Mouse (Mus musculus) kidney, postnatal 14 days (tissue): ENCODE data around the gene Ptgdr2.

Experiments
- DNase-seq: peaks from one replicate; pipeline ENCODE4 v3.0.0; 2022; ENCODE audit warnings: mixed read lengths

The Ptgdr2 gene

DNA sequence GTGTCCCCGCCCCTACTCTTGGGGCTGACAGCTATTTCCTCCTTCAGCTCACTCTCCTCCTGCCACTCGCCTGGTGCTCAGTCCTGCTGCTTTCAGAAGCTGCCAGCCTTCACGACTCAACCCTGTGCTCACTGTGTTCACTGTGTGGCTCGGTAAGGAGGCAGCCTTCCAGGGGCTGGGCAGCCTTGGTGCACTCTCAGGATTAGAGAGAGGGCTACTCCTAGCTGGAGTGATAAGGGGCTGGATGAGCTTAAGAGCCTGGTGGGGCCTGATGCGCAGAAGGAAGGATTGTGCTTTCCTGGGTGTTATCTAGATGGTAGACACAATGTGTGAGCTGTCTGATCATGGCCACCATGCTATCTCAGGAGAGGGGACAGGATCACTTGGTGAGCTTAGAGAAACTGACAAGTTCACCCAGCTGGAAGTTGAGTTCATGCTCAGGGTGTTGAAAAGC, at the start of gene Ptgdr2:
Ptgdr2 (plus strand) TSS at position 51 of the 454 bp plus-strand sequence.
- DNase-seq, result no peak

DNA sequence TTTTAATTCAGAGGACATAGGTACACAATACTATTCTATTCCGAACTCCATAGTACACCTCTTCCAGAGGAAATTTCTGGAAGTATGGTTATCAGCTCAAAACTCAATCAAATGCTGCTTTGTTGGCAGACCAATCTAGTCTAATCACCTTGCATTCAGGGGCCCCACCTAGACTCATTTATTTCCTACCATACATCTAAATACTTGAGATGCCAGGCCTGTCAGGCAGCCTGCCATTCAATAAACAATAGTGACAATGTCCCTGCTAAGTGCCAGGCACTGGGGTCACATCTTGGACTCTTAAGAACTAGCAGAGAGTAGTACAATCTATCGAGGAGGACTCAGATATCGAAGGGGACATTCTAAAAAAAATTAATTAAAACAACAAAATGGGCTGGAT, 44.8 kb upstream of the Ptgdr2 start:
- no peak for DNase-seq

DNA sequence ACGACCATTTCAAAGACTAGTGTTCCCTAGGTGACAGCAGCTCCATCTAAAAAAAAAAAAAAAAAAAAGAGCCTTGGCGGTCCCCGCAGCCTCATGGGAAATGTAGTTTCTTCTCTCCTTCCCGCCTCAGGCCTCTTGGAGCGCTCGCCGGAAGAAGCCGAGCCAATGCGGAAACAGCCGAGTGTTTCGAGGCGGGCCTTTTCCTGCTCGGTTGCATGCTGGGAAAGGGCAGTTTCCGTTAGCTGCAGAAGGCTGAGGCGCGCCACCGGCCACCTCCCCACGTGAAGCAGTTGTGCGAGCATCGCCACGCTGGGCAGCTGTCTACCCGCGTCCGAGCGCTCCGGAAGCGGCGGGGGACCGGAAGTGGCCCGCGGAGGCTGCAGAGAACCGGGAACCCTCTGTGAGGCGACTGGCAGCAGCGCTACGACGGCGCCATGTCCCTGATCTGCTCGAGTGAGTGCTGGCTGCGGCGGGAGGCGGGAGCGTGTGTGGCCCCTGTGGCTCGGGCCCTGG, 41.9 kb upstream of the Ptgdr2 start, which contains the start of gene Prpf19:
Prpf19 (plus strand) TSS at position 216 of the 513 bp plus-strand sequence.
- DNase-seq, result peak; percentile 98

GRCm38 (mm10) chr19:10895708-10896107, 41.3 kb upstream of the Ptgdr2 start:
- no peak for DNase-seq

- no peak for DNase-seq
Observed at GRCm38 (mm10) chr19:10896849-10897248, 40.1 kb upstream of the Ptgdr2 start.

GRCm38 (mm10) chr19:10897491-10897890, 39.5 kb upstream of the Ptgdr2 start:
- no peak for DNase-seq

GRCm38 (mm10) chr19:10900315-10900714, 36.6 kb upstream of the Ptgdr2 start:
- DNase-seq, result no peak

GRCm38 (mm10) chr19:10901046-10901445, 35.9 kb upstream of the Ptgdr2 start:
- no peak for DNase-seq

DNA sequence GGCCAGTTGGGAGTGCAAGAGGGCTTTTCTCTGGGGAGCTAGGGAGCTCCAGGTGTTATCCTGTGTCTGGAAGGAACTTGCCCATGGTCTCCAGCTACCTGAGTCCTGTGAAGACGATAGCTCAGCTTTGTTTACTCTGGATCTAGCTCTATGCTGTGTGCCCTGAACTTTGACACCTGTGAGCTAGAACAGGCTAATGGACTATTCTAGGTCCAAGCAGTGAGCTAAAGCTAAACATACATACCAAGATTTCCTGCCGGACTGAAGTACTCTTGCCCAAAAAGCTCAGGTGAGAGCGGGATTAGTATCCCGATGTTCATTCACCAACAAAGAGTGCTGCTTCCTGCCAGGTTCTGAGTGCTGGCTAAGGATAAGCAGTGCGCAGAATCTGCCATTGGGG, 32.4 kb upstream of the Ptgdr2 start:
- DNase-seq, result no peak

DNA sequence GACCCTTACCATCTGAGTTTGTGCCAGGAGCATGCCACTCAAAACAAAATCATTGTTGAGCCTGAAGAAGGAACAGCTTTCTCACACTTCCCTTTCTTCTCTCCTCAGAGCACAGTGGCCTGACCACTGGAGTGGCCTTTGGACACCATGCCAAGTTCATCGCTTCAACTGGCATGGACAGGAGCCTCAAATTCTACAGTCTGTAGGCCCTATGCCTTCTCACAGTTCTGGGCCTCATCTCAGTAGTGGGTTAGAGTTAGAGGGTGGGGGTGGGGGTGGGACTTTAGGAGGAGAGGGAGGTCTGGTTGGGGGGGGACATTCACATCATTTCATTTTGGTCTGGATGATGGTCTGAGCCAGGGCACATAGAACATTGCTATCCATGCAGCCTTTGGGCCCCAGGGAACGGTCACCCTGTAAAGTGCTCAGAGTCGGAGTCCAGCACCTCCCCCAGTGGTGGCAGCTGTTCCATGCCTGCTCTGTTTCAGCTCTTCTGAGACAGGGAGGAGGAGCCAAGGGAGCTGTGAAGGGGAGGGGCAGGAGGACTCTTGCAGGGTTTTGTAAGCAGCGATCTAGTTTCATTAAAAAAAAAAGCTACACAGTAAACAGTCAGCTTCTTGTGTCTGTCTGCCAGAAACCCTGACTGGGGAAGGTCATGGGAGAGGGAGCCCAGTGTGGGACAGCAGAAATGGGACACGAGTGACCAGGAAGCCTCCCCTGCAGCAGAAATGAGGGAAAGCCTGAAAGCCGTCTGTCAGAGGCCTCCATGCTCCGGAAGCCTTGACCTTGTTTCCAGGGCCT, 31.8 kb upstream of the Ptgdr2 start:
- peak; percentile 81 for DNase-seq

DNA sequence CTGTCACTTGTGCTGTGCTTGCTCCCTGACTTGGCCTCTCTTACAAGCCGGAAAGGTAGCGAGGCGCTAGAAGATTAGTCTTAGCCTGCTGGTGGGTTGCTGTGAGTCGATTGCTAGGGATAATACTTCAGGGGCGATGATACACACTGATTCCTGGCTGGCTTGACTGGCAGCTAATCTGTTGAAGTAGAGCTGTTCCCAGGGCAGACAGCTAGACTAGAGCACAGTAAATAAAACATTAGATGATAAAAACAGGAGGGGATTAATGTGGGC, 31.3 kb upstream of the Ptgdr2 start:
- no peak for DNase-seq

GRCm38 (mm10) chr19:10907891-10908290, 29.1 kb upstream of the Ptgdr2 start:
- peak; percentile 72 for DNase-seq

GRCm38 (mm10) chr19:10909087-10909721, 27.8 kb upstream of the Ptgdr2 start:
- DNase-seq, result peak; percentile 33

DNA sequence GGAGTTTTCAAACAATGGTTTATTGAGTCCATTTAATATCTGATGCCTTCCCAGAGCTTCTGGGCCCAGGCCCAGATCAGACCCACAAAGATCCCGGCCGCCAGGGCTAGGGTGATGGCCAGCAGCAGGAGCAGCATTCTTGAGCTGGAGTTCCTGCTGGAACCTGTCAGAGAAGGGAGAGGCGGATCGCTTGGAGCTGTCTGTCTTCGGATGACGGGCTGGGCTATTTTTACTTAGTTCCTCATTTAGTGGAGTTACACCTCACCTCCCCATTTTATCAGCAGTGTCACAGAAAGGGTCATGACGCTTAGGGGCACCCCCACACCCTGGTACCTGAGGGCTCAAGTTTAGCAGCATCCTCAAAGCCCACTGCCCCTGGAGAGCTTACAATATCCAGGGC, 22.7 kb upstream of the Ptgdr2 start:
- no peak for DNase-seq

DNA sequence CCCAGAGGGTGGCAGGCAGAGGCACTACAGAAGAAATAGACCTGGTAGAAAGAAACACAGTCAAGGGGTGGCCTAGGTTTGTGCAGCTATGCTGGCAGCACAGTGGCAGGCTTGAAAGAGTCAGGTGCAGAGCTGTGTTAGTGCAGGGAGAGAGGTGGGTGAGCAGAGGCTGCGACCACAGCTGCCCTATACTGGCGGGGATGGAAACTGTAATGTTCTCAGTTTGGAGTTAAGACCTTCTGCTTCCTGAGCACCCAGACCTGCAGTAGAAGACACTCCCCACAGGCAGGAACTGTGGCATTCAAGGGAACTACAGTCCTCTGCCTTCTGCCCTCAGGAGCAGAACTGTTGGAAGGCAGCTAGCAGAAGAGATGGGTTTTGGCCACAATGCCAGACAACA, 22.1 kb upstream of the Ptgdr2 start:
- DNase-seq, result no peak

DNA sequence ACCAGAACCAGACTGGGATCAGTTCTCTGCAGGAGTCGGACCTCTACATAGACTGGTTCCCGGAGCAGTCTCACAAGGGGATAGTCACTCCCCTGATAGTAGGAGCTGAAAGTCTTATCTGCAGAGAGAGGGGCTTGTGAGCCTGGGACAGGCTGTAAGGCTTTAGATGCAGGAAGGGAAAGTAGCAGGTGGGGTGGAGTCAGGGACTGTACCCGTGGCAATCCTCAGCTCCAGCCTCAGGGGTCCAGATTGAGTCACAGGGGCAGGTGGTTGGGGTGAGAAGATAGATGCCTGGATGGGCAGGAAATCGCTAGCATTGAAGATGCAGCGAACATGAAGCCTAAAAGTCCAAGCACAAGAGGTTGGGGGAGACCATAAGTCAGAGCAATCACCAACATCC, 20.5 kb upstream of the Ptgdr2 start:
- no peak for DNase-seq

DNA sequence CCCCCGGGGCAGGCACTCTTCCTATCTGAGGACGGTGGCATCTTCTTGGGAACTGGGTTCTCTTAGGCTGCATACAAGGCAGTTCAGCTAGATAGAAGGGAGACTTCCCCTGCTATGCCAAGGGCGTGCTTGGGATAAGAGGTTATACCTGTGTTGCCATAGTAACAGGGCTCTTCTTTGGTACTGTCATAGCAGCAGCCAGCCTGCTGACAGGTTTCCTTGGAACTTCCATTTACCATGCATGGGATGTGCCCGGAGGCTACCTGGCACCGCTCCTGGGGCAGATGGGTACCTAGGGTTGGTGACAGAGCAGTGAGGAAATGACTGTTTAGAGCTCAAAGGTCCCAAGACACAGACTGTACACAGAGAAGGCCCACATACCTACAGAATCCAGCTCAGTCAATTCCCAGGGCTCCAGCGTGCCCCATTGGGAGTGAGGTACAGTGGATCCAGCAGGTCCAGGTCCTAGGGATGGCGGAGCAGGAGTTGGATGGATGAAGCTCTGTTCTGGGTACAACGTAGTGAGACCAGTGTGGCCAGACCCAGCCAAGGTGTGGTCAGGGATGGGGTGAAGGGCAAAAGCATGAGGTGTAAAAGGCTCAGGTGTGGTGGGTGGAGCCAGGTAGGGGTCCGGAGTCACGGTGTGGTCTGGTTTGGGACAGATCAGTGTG, 18.5 kb upstream of the Ptgdr2 start:
- no peak for DNase-seq

GRCm38 (mm10) chr19:10920532-10920931, 16.4 kb upstream of the Ptgdr2 start, which contains the start of gene Zp1:
Zp1 (minus strand) TSS chr19:10920632.
- DNase-seq, result no peak

DNA sequence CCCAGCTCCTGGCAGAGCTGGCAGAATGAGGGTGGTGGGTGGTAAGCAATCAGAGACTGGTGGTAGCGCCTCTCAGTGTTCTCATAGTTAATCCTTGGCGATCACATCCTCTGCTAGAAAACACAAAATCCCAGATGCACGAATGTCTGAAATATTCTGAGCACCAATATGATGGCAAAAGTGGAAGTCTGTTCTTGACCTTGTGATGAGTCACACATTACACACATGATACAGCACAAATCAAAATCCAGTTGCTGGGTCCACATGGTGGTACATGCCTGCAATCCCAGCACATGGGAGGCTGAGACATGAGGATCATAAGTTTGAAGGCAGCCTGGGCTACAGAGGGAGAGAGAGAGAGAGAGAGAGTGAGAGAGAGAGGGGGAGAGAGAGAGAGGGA, 15.9 kb upstream of the Ptgdr2 start:
- no peak for DNase-seq

DNA sequence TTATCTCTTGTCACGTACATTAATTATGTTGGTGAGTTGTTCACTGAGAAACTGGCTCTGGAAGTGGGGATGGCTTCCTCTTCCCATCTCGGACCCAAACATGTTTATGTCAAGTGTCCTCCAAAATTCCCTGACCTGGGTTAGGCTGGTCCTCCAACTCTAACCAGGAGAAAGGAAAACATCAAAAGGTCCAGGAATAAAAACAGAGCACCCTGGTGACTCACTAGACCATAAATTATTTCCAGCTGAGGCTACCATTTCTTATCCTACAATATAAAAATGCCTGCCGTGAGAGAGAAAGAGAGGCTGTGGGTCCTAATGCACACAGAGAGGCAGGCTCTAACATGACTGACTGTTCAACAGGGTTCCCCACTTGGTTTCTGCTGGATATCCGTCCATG, 12.7 kb upstream of the Ptgdr2 start:
- DNase-seq, result no peak

DNA sequence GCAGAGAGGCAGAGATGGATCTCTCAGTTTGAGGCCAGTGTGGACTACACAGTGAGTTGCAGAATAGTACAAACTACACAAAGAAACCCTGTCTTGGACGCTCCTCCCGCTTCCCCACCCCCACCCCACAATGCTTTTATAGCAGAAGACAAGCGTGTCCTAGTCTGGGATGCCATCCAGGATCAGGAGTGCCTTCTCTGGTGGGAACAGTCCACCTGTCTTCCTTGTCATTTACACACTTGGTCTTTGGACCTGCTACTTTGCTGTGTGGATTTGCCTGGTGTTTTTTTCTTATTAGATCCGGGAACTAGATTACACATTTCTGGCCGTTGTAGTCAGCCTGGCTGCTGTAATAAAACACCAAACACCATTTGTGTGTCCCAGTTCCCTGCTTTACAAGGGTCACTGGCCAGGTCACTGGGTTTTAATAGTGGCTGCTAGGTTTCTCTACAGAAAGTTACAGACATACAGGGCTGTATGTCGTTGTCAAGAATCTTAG, 10.8 kb upstream of the Ptgdr2 start:
- peak; percentile 49 for DNase-seq

GRCm38 (mm10) chr19:10926666-10927065, 10.3 kb upstream of the Ptgdr2 start:
- no peak for DNase-seq

DNA sequence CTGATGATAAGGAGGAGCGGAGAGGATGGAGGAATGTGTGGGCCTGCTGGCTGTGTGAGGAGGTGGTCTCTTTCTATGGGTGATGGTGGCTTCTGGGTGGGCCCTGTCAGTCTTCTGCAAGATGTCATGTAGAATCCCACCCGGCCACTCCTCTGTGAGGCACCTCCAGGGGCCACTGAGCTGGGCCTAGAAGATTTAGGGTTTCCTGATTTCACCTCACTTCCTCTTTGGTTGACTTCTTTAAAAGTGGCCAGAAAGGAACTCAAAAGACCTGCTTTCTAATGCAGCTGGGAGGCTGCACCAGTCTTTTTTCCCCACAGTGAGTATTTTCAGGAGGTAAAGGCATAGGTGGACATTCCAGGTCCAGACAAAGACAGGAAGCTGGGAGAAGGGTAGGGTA, 6.3 kb upstream of the Ptgdr2 start:
- no peak for DNase-seq

- DNase-seq, result no peak
Observed at GRCm38 (mm10) chr19:10935029-10935428, 1.9 kb upstream of the Ptgdr2 start.
